Mouse (Mus musculus): ENCODE data around the gene 4931440F15Rik. TPM values are rescaled to one million over a fixed set of nuclear protein-coding genes. Genes with fewer than 3 reads are reported as not detected.
A peak's percentile ranks its signal among the peaks of the same experiment; 100 is the strongest.
"Not testable (repeated sequence)": the region's sequence is repeated elsewhere in the genome, so short reads cannot be mapped to it uniquely, and the experiment has no call there.

Gene 4931440F15Rik
- under 1 TPM in 1 of 2 experiments, not detected in 1; 0.11 TPM for polyA plus RNA-seq (2017; shearing (Covaris generic))

- ATAC-seq = not testable (repeated sequence)
These were observed at the start of gene 4931440F15Rik for GRCm38 (mm10) chr11:29825271-29825718. Gene 4931440F15Rik, minus strand, starts transcription at chr11:29825668.

DNA sequence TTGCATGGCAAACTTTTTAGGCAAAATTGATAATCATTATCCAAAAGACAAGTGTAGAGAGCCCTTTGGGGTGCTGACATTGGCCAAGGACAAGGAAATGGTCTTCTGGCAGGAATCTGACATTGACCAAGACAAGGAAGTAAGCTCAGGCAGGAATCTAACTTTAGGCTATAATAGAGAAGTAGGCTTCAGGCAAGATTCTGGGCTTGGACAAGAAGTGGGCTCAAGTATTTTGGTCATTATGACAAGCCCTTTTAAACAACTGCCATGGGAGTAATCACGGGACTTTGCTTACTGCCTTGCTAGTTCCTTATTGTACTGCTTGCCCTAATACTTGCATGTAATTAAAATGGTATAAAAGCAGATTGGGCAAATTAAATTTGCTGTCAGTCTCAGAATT is 49.3 kb upstream of the 4931440F15Rik start:
- not testable (repeated sequence) for ATAC-seq

DNA sequence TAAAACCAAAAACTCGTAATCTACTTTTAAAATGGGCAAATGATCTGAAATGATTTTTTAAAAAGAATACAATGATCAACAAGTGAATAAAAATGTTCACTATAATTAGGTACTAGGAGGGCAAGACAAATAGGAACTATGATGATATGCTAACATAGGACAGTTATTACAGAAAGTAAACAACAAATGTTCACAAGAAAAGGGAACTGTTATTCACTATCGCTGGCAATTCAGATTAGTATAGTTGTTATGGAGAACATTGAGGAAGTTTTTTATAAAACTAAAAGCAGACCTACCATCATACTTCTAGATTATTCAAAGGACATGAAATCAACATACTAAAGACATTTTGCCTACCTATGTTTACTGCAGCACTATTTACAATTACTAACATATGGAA is 44.7 kb upstream of the 4931440F15Rik start:
- no peak for ATAC-seq

- ATAC-seq = no peak
These were observed 38.8 kb upstream of the 4931440F15Rik start for GRCm38 (mm10) chr11:29864269-29864668.

- ATAC-seq = peak; percentile 39
These were observed 36.4 kb upstream of the 4931440F15Rik start for GRCm38 (mm10) chr11:29861750-29862397.

DNA sequence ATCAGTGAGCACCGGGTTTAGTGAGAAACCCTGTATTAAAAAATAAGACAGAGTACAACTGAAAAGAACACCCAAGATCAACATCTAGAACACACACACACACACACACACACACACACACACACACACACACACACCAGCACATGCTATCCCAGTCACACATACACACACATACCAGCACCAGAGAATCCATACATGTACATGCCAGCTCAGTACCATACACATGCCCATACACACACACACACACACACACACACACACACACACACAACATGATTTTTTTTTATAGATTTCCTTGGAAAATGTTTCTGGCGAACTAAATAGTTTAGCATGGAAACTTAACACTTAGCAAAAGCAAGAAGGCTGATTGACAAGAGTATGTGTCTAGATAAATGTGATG is 35.6 kb upstream of the 4931440F15Rik start:
- no peak for ATAC-seq

GRCm38 (mm10) chr11:29840606-29841227 is 15.2 kb upstream of the 4931440F15Rik start:
- no peak for ATAC-seq

DNA sequence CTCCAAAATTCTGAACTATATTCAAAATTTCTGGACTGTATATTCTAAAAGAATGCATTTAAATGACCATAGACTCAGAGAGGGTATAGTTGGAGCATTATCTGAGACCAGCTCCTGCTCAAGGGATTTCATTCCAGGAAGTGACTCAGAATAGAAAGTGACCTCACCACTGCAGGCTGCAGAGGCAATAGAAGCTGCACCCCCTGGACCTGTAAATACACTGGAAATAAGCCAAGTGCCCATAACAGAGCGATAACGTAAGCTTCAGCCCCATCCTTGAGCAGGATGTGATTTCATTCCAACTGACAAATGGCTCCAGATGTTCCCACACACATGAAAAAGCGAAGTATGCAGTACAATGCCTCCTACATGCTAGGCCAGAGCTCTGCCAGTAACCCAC is 14.3 kb upstream of the 4931440F15Rik start:
- ATAC-seq = no peak

DNA sequence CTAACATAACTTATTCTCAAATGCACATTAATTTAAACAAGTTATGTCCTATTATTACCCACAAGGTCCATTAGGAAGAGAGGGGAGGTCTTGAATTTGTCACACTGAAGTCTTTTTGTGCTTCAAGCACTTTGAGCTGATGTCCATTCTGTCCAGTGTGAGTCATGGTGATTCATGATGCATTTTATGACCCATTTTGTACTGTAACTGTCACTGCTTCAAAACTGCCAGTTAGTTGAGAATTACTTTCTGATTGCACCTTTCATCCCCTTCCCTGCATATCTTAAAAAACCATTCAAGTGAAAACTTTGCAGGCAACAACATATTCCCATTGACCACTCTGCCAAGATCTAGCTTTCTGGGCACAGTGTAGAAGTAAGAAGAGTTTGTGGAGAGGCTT is 11.6 kb upstream of the 4931440F15Rik start:
- no peak for ATAC-seq

DNA sequence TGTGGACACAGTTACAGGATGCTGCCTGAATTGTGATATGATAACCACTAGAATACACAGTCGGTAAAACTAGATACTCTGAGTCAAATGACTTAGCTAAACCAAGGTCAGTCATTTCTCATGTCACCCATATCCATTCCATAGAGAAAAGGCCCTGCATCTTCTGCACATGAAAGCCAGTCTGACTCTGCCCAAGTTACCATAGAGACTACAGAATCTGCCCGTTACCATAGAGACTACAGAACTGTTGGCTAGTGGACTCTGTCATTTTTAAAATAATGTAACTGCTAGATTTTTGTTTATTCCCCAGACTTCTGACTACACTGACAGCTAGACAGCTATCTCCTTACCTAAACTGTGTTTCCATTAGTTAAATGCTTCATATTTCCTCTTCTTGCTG is 2.3 kb upstream of the 4931440F15Rik start:
- ATAC-seq = no peak

DNA sequence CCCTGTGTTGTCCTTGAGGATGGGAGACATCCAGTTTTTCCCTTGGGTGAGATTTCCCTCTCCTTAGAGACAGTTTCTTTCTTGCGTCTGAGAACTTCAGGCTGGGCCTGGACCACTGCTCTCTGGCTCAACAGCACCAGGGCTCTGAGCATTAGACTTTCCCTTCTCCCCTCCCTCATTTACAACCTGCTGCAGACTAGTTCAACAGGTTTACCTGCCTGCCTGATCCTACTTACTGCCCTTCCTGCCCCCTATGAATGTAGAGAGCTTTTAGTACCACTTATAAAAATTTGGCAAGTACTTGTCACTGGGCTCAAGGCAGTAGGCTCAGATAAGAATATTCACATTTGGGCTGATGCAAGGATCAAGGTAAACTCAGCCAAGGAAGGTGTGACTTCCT is 533 bp upstream of the 4931440F15Rik start:
- no peak for ATAC-seq

- not testable (repeated sequence) for ATAC-seq
These were observed 796 bp downstream of the 4931440F15Rik start for GRCm38 (mm10) chr11:29824474-29825270.

DNA sequence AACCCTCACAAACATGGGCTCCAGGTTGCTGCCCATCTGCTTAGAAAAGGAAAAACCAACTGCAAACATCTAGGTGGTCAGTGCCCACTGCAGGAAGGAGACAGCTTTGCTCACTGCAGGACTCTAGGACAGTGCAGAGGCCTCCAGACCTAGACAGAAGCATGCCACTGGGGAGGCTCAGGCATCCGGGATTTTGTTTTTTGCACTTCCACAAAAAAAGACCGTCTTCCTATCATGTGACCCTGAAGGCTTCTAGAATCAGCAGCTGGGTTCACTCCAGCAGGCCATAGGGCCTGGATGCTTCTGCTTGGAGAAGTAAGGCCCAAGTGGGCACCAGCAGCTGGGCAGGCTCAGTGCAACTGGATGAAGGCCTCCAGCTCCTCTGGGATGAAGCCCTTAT is 2.3 kb downstream of the 4931440F15Rik start:
- no peak for ATAC-seq

DNA sequence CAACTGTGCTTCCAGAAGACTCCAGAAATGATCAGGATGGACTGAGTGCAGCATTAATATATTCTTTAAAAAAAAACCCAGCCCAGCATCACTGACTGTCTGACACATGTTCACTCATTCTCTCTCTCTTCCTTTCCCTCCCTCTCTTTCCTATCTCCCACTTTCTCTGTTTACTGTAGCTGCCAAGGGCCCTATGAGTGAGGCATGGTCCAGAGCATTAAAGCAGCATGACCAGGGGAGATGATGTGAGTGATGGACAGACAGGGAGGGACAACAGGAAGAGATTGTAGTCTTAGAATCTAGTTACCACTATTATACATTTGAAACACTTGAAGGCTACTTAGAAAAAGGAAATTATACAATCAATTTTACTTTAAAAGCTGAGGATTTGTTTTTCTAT is 9.8 kb downstream of the 4931440F15Rik start:
- ATAC-seq = no peak

DNA sequence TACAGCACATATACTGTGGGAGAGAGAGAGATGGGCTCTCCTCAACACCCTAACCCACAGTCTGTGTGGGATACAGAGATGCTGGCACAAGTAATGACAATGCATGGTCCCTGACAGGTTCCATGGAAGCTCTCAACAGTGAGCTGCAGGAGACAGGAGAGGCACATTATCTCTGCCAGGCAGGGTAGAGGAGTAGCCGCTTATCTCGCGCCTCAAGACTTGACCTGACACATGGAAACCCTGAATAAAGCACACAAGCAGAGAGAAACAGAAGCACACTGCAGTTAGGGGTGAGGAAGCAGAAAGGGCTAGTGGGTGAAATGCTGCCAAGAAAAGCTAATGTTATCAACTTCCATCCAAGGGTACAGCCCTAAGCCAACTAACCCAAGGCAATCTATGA is 10.2 kb downstream of the 4931440F15Rik start:
- ATAC-seq = no peak

- ATAC-seq = no peak
These were observed 12.2 kb downstream of the 4931440F15Rik start for GRCm38 (mm10) chr11:29813267-29813666.

DNA sequence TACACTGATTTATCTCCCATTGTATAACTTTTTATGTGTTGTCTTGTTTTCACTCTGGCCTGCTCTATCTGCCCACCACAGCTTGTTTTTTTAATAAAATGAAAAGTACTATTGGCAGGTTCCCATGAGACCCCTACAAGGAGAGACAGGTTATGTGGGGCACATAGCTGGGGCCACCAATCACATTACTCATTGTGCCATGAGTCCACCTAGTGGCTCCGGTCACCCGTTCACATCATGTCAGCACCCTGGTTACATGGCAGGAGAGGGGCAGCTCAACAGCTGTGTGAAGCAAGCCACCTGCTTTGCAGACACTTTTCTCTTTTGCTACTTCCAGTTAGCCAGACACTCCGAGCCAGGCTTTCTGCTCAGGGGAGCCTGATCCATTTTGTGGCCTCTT is 13.0 kb downstream of the 4931440F15Rik start:
- ATAC-seq = no peak

DNA sequence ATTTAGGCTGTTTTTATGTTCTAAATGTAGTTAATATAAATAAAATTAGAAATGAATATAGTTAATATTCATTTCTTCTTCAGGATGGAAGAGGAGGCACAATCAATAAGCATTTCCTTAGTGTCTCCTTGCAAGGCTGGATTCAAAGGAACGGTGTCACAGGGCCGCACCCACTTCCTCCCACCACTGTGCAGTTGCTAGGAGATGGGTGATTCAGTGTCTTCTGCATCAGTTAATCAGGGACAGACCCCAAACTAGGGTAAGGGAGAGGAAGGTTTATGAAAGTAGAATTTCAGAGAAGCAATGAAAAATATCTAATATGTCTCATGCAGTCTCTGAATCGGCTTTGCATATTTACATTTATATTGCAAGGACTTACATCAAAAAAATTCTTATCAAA is 15.1 kb downstream of the 4931440F15Rik start:
- ATAC-seq = peak; percentile 83

GRCm38 (mm10) chr11:29808981-29809589 is 16.4 kb downstream of the 4931440F15Rik start:
- ATAC-seq = no peak

DNA sequence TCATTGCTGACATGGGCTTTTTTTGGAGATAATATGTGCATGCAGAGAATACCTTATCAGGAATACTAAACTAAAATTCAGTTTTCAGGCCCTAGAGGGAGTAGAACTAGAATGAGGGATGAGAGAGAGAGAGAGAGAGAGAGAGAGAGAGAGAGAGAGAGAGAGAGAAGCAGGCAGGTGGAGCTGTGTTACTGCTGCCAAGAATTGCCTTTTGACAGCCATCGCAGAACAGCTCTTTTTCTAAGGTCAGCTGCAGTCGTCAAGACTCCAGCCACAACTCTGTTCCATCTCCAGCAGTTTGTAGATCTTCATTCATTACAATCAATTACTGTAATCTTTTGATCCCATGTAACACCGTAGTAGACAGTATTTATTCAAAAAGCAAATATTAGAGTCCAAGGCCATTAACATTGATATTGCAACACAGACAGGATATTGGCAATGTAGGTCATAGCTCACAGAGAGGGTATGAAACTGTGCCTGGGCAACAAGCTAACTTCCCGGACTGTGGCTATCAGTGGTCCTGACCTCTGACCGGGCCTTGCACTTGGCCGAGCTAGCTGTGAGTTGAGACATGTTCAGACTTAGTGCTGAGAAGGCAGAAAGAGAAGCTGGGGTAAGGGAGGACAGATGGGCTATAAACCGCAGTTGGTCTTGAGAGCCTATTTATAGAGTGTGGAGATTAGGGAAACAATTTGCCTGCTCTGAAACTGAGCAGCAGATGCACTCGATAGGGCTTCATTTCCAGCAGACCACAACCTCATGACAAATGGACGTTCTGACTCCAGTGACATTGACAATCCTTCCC is 17.1 kb downstream of the 4931440F15Rik start:
- no peak for ATAC-seq

GRCm38 (mm10) chr11:29807325-29807724 is 18.1 kb downstream of the 4931440F15Rik start:
- ATAC-seq = no peak
